Mouse (Mus musculus) megakaryocyte, embryonic 14.5 days (primary cell): Measurements from ENCODE around the gene B3galt6.

Experiments used
- FLI1 ChIP-seq: IDR thresholded peaks from 2 replicates; pipeline ENCODE4 v1.6.1; 2012; ENCODE audit warnings: low read length, inconsistent platforms, mixed read lengths
- GATA1 ChIP-seq: IDR thresholded peaks from 3 replicates; pipeline ENCODE4 v1.6.1; 2012; ENCODE audit warnings: mixed read lengths, low read length, inconsistent platforms, borderline replicate concordance

DNA sequence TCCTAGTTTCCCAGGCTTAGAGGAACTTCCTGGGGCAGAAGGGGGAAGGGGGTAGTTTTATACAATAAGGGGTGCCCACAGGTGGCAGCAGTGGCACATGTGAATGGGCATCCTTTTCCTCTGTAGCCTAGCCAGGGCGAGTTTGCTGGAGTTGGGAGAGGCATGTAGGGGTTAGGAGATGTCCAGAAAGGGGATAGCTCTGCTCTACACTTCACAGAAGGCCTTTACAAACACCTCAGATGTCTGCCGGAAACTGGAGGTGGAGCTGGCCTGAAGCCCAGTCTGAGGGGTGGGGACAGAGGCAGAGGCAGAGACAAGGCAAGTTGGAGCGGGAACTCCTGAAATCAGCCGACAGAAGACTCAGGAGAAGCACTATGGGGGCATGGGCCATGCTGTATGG, 33.6 kb upstream of the B3galt6 start, which contains the start of gene Tnfrsf18:
- TF ChIP-seq GATA1: no peak
- no peak for TF ChIP-seq FLI1
